Mouse (Mus musculus): ENCODE data around the gene Hba-a2.
"Not testable (repeated sequence)": the region's sequence is repeated elsewhere in the genome, so short reads cannot be mapped to it uniquely, and the experiment has no call there.

The Hba-a2 gene

DNA sequence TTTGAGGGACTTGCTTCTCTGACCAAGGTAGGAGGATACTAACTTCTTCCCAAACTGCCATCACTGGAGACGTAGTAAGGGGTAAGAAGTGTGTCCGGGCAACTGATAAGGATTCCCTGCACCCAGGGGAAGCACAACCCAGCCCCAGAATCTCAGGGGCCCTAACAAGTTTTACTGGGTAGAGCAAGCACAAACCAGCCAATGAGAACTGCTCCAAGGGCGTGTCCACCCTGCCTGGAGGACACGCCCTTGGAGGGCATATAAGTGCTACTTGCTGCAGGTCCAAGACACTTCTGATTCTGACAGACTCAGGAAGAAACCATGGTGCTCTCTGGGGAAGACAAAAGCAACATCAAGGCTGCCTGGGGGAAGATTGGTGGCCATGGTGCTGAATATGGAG, at the start of gene Hba-a2:
Gene Hba-a2, plus strand, starts transcription at position 287 of the 400 bp plus-strand sequence.
- DNase-seq (ENCODE audit: low spot score) = not testable (repeated sequence)

DNA sequence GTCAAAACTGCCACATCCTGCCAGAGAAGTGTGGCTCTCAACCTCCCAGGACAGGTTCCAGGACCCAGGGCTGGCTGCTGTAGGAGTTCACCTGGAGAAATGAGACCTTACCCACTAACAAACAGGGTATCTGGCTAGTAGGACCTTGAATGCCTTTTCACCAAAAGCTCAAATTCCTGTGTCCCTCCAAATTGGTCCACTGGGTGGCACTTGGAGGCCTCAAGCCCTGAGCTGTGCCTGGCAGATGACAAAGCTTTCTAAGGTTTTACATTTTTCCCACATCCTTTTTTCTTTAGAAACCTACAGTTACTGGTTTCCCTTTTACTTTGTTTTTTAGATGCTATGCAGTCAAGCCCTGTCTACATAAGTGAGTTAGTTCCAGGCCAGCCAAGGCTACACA, 49.2 kb upstream of the Hba-a2 start:
- no peak for DNase-seq (ENCODE audit: low spot score)

DNA sequence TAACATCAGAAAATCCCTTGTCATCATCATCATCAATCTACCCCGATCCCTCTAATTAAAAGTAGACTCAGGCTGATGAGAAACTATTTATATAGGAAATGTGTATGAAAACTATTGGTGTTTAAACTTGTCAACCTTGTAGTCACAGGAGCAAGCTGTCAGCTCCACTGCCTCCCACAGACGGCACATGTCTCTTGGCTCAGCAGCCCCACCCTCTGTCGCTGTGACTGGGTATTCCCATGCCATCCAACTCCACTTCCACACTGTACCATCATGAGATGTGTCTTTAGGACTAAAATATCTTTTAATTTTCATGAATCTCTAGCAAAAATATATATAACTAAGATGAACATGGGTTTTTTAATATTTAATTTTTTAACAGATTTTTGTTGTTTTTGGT, 47.9 kb upstream of the Hba-a2 start:
- DNase-seq (ENCODE audit: low spot score) = no peak

DNA sequence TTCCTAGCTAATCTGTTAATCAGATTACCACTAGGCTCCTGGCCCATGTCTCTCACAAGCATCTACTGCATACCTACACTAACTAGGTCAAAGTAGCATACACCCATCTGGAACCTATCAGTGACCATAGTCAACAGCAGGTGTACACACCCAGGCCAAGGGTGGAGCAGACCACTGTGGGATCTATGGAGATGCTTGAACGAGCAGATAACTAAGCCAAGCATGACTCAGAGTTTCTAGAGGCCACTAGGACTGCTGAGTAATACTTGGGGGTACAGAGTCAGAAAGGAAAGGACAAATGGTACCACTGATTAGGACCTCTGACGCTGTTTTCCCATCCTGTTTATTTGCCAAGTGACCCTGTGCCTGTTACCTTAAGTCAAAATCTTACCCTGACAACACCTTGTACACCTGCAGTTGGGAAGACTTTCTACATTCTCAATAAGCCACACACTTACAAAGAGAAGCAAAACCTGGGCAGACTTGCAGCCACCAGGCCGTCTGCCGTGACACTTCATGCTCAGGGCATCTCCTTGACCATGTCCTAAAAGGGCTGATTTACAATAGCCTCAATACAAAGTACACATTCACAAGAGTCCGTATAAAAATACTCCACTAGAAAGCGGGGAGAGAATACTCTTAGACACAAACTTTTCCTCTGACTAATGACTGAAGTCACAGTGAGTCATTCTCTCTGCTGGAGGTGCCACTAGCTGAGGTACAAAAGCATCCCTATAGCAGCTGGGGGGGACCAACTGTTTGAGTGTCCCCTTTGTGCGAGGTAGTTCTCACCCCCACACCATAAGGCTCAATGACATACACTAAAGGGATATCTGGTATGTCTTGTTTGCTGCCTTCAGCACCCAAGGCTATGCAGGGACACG, 45.2 kb upstream of the Hba-a2 start:
- no peak for DNase-seq (ENCODE audit: low spot score)

DNA sequence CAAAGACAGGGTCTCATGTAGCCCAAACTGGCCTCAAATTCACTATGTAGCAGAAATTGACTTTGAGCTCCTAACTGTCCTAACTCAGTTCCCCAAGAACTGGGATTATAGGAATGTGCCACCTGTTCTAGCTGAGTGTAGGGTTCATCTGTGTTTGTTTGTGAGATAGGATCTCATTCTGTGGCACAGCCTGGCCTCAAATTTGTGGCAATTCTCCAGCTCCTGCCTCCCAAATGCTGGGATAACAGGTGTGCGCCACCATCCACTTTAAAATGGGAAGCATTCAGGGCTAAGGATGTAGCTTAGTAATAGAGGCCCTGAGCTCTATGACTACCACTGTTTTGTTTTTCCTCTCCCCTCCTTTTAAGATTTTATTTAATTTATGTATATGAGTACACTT, 43.2 kb upstream of the Hba-a2 start:
- no peak for DNase-seq (ENCODE audit: low spot score)

DNA sequence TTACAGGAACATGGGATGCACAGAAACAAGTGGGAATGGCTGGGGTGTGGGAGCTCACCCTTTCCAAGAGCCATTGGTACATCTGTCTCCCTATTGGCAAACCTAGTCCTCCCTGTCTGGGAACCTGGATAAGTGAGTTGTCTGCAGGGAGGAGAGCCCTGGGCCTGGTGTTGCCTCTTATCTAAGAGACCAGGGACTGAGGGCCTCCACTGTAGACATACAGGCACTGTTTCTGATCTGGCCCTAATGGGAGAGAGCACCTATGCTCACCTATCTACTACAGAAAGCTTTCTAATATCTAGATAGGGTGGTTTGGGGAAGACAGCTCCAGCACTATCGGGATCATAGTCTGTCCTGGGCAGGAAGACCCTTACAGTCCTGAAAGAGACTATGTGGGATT, 40.1 kb upstream of the Hba-a2 start:
- DNase-seq (ENCODE audit: low spot score) = no peak

DNA sequence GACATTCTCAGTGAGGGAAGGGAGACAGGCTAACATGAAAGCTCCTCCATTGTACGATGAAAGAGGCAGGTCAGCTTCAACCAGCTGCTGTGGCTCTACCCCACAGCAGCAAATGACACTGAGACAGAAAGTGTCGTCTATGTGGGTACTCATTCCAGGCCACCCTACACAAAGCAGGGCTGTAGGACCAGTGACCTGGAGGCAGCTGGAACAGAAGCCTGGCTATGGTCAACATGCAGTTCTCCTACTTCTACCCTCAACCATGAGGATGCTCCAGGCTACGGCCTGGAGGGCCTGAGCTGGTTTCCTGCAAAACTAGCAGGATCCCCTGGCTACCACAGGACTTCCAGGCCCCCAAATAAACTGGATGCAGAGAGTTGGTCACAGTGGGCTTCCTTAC, 39.7 kb upstream of the Hba-a2 start:
- no peak for DNase-seq (ENCODE audit: low spot score)

DNA sequence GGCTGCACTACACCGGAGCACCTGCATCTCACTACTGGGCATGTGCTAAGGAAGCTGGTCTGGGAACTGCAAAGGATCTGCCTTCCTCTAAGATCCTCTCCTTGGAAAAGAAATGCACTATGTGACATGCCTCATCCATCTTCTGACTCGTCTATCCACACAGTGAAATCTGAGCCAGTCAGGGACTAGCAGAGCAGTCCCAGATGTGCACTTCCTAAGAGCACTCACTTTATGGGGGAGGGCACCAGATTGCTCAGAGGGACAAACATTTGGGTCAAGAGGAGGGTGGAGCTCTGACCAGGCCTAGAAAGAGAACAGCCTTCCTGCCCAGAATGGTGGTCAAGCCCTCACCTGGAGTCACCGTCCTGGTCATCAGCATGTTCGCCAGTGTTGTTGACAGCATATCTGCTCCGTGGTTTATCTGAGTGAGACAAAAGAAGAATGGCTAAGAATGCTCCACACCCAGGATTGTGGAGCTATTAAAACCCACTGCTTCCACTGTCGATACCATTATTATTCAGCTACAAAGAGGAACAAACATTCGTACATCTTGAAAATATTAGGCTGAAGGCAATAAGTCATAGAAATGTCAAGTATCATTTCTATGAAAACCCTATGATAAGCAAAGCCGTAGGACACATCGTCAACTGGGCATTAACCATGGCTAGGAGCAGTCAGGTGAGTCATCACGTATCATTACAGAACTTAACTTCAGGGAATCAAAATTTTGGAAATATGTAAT, 33.4 kb upstream of the Hba-a2 start:
- no peak for DNase-seq (ENCODE audit: low spot score)

DNA sequence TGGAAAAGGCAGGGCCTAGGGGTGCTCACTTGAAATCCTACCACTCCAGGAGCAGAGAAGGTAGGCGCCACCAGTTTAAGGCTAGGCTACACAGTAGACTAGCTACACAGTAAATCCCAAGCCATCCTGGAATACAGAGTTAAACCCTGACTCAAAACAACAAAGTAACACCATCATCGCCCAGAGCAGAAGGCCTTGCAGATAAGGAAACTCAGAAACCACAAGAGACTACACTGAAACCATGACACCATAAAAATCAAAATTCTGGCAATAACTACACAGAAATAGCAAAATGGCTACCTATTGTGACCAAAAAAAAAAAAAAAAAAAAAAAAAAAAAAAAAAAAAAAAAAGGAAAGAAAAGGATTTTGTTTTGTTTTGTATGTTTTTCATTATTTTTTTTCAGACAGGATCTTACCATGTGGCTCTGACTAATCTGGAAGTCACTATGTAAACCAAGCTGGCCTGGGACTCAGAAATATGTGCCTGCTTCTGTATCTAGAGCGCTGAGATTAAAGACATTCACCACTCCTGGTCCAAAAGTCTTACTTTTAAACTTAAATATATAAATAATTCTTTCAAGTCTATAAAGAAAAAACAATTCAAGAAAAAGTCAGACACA, 31.1 kb upstream of the Hba-a2 start:
- DNase-seq (ENCODE audit: low spot score) = no peak

DNA sequence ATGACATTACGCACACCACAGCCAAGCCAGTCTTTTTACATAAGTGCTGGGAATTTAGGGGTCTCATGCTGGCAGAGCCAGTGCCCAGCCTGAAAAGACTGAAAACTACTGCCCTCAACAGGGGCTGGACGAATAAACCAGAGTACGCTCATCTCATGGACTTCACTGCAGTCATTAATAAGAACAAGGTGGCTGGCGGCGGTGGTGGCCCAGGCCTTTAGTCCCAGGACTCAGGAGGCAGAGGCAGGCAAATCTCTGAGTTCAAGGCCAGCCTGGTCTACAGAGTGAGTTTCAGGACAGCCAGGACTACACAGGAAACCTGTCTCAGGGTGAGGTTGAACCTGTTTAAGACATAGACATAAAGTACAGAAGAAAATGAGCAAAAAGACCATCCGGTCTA, 30.1 kb upstream of the Hba-a2 start:
- DNase-seq (ENCODE audit: low spot score) = no peak

DNA sequence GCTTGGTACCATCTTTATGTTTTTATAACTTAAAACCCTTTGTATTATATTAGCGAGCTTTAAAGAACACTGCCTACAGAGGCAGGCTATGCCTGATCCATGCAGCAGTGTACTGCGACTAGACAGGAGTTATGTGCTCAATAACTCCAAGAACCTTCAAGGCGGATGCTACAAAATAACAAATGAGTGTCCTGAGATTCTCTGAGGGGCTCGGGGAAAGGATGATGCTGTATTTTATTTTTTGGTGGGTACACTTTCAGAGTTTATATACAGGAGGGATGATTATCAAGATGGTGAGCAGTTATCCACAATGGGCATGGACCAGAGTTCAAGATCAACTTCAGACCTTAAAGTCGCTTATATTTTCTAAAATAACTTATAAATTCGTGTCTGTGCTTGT, 29.5 kb upstream of the Hba-a2 start:
- no peak for DNase-seq (ENCODE audit: low spot score)

DNA sequence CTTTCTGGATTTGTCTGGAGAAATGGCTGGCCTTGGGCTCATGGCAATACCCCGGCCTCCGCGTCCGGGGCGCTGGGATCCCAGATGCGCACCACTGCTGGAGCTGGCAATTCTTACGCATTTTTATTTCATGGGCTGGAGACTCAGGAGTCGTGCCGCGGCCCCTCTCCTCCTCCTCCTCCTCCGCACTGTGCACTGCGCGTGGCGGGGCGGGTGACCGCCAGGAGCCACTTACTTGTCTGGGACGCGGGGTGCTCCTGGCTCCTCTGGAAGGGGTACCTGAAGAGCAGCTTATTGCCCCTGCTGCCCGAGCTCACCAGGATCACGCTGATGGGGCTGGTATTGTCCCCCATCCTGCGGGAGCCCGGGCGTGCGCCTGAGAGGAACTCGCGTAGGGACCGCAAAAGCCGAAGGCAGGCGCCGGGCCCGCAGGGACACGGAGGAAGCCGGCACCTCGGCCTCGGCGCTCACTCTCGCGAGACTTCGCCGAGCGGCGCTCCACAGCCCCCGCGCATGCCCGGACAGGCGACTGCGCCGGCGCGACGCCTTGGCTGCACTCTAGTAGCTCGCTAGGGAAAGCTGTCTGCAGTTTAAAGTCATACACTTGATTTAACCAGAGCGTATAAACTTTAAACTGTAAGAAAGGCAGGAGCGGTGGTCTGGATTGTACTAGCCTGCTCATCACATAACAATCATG, 29.0 kb upstream of the Hba-a2 start, which contains the start of gene Nprl3:
Gene Nprl3, minus strand, starts transcription at position 520 of the 697 bp plus-strand sequence.
- peak; percentile 92 for DNase-seq (ENCODE audit: low spot score)

DNA sequence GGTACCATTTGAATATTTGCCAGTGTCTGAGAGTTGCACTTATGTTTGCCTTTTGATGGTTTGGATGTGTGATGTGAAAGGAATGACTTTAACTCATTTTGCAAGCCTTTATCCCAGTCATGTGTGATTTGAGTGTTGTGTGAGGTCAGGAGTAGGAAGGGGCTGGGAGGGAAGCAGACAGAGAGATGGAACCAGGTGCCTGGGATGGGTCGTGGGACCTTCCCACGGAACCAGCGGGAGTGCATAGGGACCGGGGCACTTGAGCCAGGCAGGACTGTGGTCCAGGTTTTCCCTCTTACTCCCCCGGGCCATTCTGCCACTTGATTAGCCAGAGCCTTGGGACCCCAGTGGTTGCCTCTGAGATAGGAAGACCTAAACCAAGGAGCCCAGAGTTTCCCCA, 28.3 kb upstream of the Hba-a2 start:
- no peak for DNase-seq (ENCODE audit: low spot score)

DNA sequence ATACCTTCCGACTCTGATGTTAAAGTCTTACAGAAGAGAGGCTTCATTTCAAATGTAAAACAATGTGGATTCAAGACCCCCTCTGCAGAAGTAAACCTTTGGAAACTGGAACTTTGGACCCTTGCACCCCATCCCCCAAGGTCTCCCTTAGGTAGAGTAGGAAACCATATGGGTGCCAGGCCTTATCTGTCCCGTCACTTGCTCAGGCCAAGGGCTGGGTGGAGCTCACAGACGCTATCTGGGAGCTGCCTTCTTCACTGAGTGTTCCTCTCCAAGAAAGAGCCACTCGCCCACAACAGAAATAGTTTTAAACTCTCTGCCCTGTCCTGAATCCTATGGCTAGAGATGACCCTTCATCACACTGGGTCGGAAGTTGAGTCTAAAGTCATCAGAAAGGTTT, 27.3 kb upstream of the Hba-a2 start:
- DNase-seq (ENCODE audit: low spot score) = no peak

DNA sequence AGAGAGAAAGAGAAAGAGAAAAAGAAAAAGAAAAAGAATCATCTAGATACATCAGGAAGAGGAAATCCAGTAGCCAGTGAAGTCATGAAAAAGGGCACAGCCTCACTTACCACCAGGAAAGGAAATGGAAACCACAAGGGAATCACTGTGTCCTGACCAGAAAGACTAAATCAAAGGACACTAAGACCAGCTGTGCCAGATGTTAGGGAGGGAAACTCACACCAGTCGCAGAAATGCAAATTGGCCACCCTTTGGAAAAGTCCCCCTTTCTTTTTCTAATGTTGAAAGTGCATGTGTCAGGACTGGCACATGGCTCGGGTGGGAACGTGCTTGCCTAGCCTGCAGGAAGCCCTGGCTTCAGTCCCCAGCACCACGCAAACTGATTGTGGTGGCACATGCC, 25.1 kb upstream of the Hba-a2 start:
- no peak for DNase-seq (ENCODE audit: low spot score)

DNA sequence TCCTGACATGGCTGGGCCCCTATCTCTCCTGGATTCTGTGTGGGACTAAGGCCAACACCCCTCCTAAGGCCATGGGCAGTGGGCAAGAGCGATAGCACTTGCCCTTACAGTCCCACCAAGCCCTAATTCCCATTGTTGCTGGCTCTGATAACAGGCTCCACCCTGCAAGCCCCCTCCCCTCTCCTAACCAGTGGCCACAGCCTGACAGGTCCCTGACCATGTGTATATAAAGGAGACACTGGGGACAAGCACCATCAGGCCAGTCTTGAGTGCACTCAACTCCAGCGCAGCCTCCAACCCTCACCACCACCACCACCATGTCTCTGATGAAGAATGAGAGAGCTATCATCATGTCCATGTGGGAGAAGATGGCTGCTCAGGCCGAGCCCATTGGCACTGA, 19.9 kb upstream of the Hba-a2 start, which contains the start of gene Hba-x:
Gene Hba-x, plus strand, starts transcription at position 54 of the 400 bp plus-strand sequence.
- DNase-seq (ENCODE audit: low spot score) = no peak

DNA sequence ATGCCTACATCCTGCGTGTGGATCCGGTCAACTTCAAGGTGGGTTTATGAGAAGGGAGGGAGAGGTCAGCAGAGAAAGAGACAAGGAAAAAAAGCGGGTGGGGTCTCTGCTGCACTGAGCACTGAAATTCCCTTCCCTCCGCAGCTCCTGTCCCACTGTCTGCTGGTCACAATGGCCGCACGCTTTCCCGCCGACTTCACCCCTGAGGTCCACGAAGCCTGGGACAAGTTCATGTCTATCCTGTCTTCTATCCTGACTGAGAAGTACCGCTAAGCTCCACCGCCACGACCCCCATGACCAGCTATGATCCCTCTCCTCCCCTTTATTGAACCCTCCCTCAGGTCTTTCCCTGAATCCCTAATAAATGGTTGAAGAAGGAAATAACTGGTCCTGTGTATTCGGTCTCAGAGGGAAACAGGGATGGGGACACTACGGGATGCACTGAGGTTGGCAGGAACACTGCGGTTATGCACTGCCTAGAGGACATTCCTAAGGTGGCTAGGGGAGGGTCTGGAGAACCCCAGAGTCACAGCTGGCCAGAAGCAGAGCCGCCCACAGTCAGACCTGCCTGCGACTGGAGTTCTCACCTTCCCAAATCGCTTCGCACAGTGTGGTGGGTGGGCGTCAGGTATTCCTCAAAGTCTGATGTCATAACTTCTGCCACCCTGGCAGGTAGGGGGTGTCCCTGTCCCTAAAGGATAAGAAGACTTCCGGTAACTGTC, 18.4 kb upstream of the Hba-a2 start:
- no peak for DNase-seq (ENCODE audit: low spot score)

DNA sequence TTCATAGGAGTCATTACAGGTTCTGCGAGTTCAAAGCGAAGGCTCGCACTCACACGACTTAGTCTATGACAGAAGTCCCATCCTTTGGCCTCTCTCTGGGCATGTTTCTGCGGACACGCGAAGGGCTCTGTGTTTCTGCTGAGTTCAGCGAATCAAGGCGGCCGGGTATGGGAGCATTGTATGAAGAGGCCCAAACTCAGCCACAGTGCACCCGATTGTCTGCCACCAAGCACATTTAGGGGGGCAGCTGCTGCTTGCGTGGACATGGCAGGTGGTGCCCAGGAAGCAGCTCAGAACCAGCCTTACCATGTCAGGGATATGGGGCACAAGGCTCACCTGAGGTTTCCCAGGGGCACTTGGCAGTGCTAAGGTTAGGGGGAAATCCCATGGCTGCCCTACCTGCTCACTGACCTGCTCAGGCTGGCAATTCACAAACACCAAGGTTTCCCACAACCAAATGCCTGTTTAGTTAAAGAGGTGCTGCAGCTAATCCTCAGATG, 17.8 kb upstream of the Hba-a2 start:
- DNase-seq (ENCODE audit: low spot score) = no peak

DNA sequence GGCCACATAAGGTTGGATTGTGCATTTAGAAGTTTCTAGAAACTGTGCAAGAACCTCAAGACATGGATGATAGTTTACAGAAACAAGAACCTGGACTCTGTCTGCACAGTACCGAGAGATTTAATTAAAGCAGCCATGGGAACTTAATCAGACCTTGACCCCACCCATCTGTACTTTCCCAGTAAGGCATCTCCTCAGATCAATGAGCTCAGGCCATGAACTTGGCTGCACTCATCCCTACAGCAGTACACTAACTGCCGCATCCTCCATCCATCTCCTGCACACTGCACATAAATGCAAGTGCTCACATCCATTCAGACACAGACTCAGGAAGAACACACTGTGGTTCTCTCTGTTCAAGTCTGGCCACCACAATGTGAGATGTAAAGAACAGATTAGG, 15.6 kb upstream of the Hba-a2 start:
- DNase-seq (ENCODE audit: low spot score) = no peak

DNA sequence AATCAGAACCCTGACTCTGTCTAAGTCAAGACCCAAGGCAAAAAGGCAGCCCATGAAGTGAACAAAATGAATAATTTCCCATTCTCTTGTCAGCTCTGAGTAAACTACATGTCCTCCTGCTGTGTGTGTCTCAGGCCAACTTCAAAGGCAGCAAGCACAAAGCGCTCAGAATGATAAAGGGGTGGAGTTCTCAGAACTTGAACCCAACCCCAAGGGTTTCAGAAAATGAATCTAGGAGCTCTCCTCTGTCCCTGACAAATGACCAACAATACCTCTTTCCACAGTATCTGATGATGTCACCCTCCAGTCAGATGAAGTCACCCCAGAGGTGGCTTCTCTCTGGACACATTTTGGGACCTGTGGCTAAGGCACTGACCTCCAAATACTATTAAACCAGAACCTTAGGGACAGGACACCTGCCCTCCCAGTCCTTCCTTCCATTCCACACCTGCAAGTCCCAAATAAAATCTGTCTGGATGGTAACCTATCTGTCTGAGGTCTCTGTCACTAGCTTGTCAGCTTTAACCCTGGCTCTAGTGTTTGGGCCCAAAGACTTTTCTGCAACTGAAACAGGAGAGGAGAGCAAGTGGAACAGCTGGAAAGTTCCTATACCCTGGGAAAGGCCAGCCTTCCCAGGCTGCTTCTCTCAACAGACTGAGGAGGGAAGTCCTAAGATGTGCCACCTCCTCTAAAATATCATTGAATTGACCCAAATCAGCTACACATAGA, 14.7 kb upstream of the Hba-a2 start:
- no peak for DNase-seq (ENCODE audit: low spot score)

Measured in left cerebral cortex, adult 11 months (tissue).